ENCODE assay signal across 8 mouse cellular contexts in the genomic region with DNA sequence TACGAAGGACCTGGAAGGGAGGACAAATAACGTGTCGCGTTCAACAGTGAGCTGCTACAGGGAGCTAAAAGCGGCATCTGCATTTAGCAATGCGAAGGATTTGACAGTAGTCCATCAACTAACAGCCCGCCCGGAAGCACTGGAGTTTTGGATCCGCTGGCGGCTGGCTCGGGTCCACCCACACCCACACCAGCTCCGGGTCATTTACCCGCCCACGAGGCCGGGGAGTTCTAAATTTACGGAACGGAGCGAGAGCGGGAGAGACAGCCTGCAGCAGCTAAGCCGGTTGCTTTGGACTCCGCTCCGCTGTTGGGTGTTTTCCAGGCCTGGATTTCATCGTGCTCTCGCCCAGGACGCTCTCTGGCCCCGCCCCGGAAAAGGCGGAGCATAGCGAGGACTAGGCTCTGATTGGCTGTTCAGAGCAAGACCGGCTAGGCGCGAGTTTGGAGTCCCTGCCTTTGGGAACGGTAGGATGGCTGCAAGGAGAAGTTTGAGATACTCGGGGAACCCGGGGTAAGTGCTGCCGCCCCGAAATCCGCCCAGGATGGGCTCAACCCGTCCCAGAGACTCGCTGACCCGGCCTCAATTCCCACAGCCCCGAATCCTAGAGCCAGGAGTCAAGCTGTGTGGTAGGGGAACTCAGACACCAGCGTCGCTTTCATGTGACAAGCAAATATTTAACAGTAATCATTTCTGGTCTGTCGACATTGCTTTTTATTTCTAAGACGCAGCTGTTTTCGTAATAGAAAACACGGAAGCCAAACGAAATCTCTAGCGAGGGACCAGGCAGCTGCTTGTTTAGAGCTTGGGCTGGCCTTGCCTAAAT. TPM values are rescaled to one million over a fixed set of nuclear protein-coding genes. Genes with fewer than 3 reads are reported as not detected.
DNase-seq lines count a peak whose midpoint lies in the region; ATAC-seq lines count a peak whose summit lies in the region.

A gene (plus strand): TSS at position 414 of the 826 bp plus-strand sequence.

- H3K4me3 ChIP-seq in hindbrain, embryonic 11.5 days (ENCODE audit: low read depth, low read length): peak within 1 kb of the TSS; percentile 73

- no peaks in the 10 kb centered on the region for H3K27me3 ChIP-seq in hindbrain, embryonic 11.5 days (ENCODE audit: control insufficient read depth, insufficient read depth, low read length)

- H3K9me3 ChIP-seq in hindbrain, embryonic 11.5 days (ENCODE audit: control insufficient read depth, low read length): no peaks in the 10 kb centered on the region

- peak within 1 kb of the TSS; percentile 53 for H3K4me2 ChIP-seq in hindbrain, embryonic 11.5 days (replicated peaks; ENCODE audit: low read depth, low read length)

- peak; percentile 99 for ATAC-seq in hindbrain, embryonic 11.5 days (ENCODE audit: low FRiP score)

- H3K27ac ChIP-seq in hindbrain, embryonic 11.5 days (ENCODE audit: low read depth, low read length): peak within 1 kb of the TSS; percentile 65

- no peaks in the 10 kb centered on the region for H3K36me3 ChIP-seq in hindbrain, embryonic 11.5 days (ENCODE audit: control insufficient read depth, insufficient read depth, low read length)

- peak; percentile 99 for DNase-seq in Muller cell, postnatal 12 days (ENCODE audit: inconsistent ontology term)
- peak; percentile 100 for DNase-seq in cerebellum, adult 9-11 months
- DNase-seq in frontal cortex, adult 2 months (ENCODE audit: extremely low spot score in 1 of 2, low spot score in 1 of 2): peak; percentile 99 to 100
- DNase-seq in hindbrain, embryonic 11.5 days (ENCODE audit: low spot score): peak; percentile 100
- DNase-seq in layer of hippocampus, postnatal 10 days (ENCODE audit: low spot score in 2 of 2): peak; percentile 100
- DNase-seq in lung, postnatal 10 days: peak; percentile 100
- DNase-seq in ovary, postnatal 36 days (ENCODE audit: low spot score): peak; percentile 99
- DNase-seq in thymus, postnatal 25 days: peak; percentile 100

- under 1% methylated on average over 50 of the region's 50 CpGs for WGBS in hindbrain, embryonic 11.5 days

- peak within 1 kb of the TSS; percentile 52 for H3K9ac ChIP-seq in hindbrain, embryonic 11.5 days (ENCODE audit: low read depth, low read length)

- H3K4me1 ChIP-seq in hindbrain, embryonic 11.5 days (replicated peaks; ENCODE audit: control insufficient read depth, insufficient read depth, low read length): no peaks in the 10 kb centered on the region

RNA-seq across cellular contexts. Expression of the gene that starts here (rescaled TPM):
- 2.9 and 4.8 TPM in 2 replicates for polyA plus RNA-seq in frontal cortex, adult 2 months (2012; rRNA removed)
- polyA plus RNA-seq in hindbrain, embryonic 11.5 days (2014; fragmentation: Nextera tagmentation; extraction: Ambion mirVana): 23.9 and 29.3 TPM in 2 replicates
- total RNA-seq in layer of hippocampus, postnatal 10 days (2021): 1 to 10 TPM; 3.2 to 5.1 TPM

Comparison
In these comparisons a context has a peak if more than half of its experiments do, and no peak if none do; other contexts are left out.
1. Peak in every context shown above with its lines: DNase-seq, ATAC-seq, H3K4me3 ChIP-seq and H3K27ac ChIP-seq.